Mouse (Mus musculus) small intestine, adult 2 months (tissue): ENCODE results near the gene Fam221b. TPM values are rescaled to one million over a fixed set of nuclear protein-coding genes. Genes with fewer than 3 reads are reported as not detected.

Source experiments
- H3K27ac ChIP-seq: fragments of 200-500 bp; 2 replicates; pipeline ENCODE4 v1.5.1; 2012; ENCODE audit warnings: low read depth, low read length, control low read depth, inconsistent platforms; ENCODE audit not compliant: insufficient read depth
- H3K27me3 ChIP-seq: fragments of 200-500 bp; 2 replicates; pipeline ENCODE4 v1.6.1; 2012; ENCODE audit warnings: mild to moderate bottlenecking, moderate library complexity, low read length, inconsistent platforms; ENCODE audit not compliant: control insufficient read depth, insufficient read depth
- H3K36me3 ChIP-seq: fragments of 200-500 bp; 2 replicates; pipeline ENCODE4 v1.6.1; 2012; ENCODE audit warnings: mild to moderate bottlenecking, low read length, control low read depth, inconsistent platforms; ENCODE audit not compliant: control insufficient read depth, insufficient read depth
- H3K4me1 ChIP-seq: fragments of 200-500 bp; 2 replicates; pipeline ENCODE4 v1.6.1; 2012; ENCODE audit warnings: low read length, inconsistent platforms, mixed read lengths; ENCODE audit not compliant: control insufficient read depth, insufficient read depth, insufficient read length
- H3K4me3 ChIP-seq: fragments of 200-500 bp; 2 replicates; pipeline ENCODE4 v1.5.1; 2012; ENCODE audit warnings: low read depth, mild to moderate bottlenecking, control low read depth, inconsistent platforms, low read length, moderate library complexity
- CTCF ChIP-seq: fragments of 200-500 bp; IDR thresholded peaks from 2 replicates; pipeline ENCODE4 v1.5.1; 2012; ENCODE audit warnings: low read depth, mild to moderate bottlenecking, control low read depth, inconsistent platforms, low read length, moderate library complexity, mixed read lengths; ENCODE audit not compliant: insufficient replicate concordance, insufficient read length; ENCODE audit errors: extremely low read depth
- POLR2A ChIP-seq: fragments of 200-500 bp; IDR thresholded peaks from 2 replicates; pipeline ENCODE4 v1.6.1; 2012; ENCODE audit warnings: low read depth, mild to moderate bottlenecking, control low read depth, inconsistent platforms, low read length, moderate library complexity
- WGBS: fragments of 180-500 bp; shearing (Covaris S2); methylation state at CpG from one replicate; pipeline ENCODE4 v1.1.7; 2018; 5-methylcytosine and 5-hydroxymethylcytosine counted together
- polyA plus RNA-seq: library from polyadenylated mRNA; depleted of rRNA; stranded (reverse); fragments of >200 nt; gene quantifications from 2 replicates; pipeline ENCODE4 v1.2.3, GENCODE M21; 2012

The Fam221b gene
- polyA plus RNA-seq, 1 experiment: not detected

GRCm38 (mm10) chr4:43679416-43680043 lies 10.6 kb upstream of the Fam221b start:
- Histone ChIP-seq H3K4me3 (no peak overlapping the region), H3K27me3 (no peaks in the 10 kb centered on the region), H3K27ac (no peak overlapping the region), H3K4me1 (peaks cover 3% of the 10 kb centered on the region; the same call in 1 of the 2 replicates), H3K36me3 (no peaks in the 10 kb centered on the region)
- WGBS: 93% methylated on average over 7 of the region's 7 CpGs
- no peak for TF ChIP-seq CTCF
- TF ChIP-seq POLR2A: no peak

DNA sequence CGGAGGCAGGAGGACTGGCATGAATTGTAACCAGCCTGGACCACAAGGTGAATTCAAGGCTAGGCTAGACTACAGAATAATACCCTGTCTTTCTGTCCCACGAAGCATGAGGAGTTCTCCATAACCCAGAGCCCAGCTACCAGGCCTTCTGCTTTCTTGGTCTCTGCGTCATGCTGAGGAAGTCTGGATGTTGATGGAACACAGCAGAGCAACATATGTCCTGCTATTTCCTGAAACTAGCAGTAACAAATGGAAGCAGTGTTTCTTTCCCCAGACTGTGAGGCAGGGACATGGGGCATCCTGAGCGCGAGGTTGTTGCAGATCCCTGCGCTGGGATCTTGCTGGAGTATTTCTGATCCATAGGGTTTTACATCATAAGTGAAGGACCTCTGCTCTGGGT lies 9.6 kb upstream of the Fam221b start:
- no peaks in the 10 kb centered on the region for H3K27me3 ChIP-seq
- H3K36me3 ChIP-seq: no peaks in the 10 kb centered on the region
- peaks cover 3% of the 10 kb centered on the region; the same call in 1 of the 2 replicates for H3K4me1 ChIP-seq
- TF ChIP-seq CTCF (no peak), POLR2A (no peak)
- no peak overlapping the region for H3K27ac ChIP-seq
- 92% methylated on average over 6 of the region's 6 CpGs for WGBS
- H3K4me3 ChIP-seq: no peak overlapping the region

GRCm38 (mm10) chr4:43675608-43676007 lies 6.7 kb upstream of the Fam221b start:
- no peak overlapping the region for H3K4me3 ChIP-seq
- TF ChIP-seq POLR2A: no peak
- TF ChIP-seq CTCF: no peak
- 27% methylated on average over 4 of the region's 4 CpGs for WGBS
- no peaks in the 10 kb centered on the region for H3K27me3 ChIP-seq
- no peaks in the 10 kb centered on the region for H3K36me3 ChIP-seq
- H3K27ac ChIP-seq: no peak overlapping the region
- H3K4me1 ChIP-seq: peaks cover 3% of the 10 kb centered on the region; the same call in 1 of the 2 replicates

- H3K36me3 ChIP-seq: no peaks in the 10 kb centered on the region
- TF ChIP-seq POLR2A (no peak), CTCF (no peak)
- no peak overlapping the region for H3K4me3 ChIP-seq
- no peaks in the 10 kb centered on the region for H3K27me3 ChIP-seq
- peaks cover 3% of the 10 kb centered on the region; the same call in 1 of the 2 replicates for H3K4me1 ChIP-seq
- 30% methylated on average over 5 of the region's 5 CpGs for WGBS
- H3K27ac ChIP-seq: no peak overlapping the region
Observed at GRCm38 (mm10) chr4:43674974-43675373, 6.0 kb upstream of the Fam221b start.

DNA sequence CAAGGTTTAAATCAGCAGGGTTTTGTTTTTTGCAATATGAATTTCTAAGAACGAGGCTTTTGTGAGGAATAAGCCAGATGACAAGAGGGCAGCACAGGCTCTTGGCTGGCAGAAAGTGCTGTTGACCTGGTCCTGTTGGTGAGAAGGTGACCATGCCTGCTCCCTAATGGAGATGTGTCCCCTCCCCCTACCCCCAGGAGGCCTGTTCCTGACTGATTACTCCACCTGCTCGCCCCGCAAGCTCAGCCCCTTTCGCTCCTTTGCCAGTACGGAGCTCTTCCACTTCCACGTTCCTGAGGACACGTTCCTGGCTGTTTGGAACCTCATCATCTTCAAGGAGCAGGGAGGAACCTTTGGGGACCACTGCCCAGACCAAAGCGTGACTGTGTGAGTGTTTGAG lies 4.8 kb upstream of the Fam221b start:
- Histone ChIP-seq H3K36me3 (no peaks in the 10 kb centered on the region), H3K4me3 (no peak overlapping the region), H3K4me1 (peaks cover 5% of the 10 kb centered on the region), H3K27ac (no peak overlapping the region), H3K27me3 (no peaks in the 10 kb centered on the region)
- WGBS: 90% methylated on average over 8 of the region's 8 CpGs
- TF ChIP-seq CTCF: no peak
- TF ChIP-seq POLR2A: no peak

DNA sequence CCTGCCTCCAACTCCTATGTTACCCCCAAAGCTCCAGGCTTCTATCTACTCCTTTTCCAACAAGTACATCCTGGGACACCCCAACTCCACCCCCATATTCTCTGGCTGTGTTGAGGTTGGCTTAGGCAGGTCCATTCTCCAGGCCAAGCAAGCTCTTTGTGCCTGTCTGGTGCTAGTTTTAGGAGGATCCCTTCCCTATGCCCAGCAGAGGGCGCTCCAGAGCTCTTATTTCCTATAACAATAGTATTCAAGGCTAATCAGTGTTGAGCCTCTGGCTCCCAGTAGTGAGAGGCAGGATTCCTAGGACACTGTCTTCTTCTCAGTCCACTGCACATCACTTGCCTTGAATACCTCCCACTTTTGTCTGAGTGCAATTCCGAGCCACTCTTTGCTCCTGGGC lies 3.1 kb upstream of the Fam221b start:
- Histone ChIP-seq H3K4me3 (no peak overlapping the region), H3K4me1 (peaks cover 9% of the 10 kb centered on the region), H3K27me3 (no peaks in the 10 kb centered on the region), H3K36me3 (no peaks in the 10 kb centered on the region), H3K27ac (no peak overlapping the region)
- WGBS: 21% methylated on average over 2 of the region's 2 CpGs
- peak; percentile 70; the same call in 1 of the 2 replicates for TF ChIP-seq CTCF
- no peak for TF ChIP-seq POLR2A

- Histone ChIP-seq H3K36me3 (no peaks in the 10 kb centered on the region), H3K4me3 (peak overlapping the region; percentile 78), H3K27me3 (no peaks in the 10 kb centered on the region), H3K27ac (no peak overlapping the region), H3K4me1 (peaks cover 6% of the 10 kb centered on the region)
- under 1% methylated on average over 25 of the region's 25 CpGs for WGBS
- TF ChIP-seq POLR2A (no peak), CTCF (no peak)
Observed at GRCm38 (mm10) chr4:43669428-43669794, 466 bp upstream of the Fam221b start.

GRCm38 (mm10) chr4:43666412-43666811 lies 2.5 kb downstream of the Fam221b start:
- WGBS: 21% methylated on average over 4 of the region's 4 CpGs
- H3K4me3 ChIP-seq: no peak overlapping the region
- H3K4me1 ChIP-seq: peaks cover 6% of the 10 kb centered on the region
- H3K27me3 ChIP-seq: peaks cover 3% of the 10 kb centered on the region; the same call in 1 of the 2 replicates
- no peak overlapping the region for H3K27ac ChIP-seq
- TF ChIP-seq POLR2A: no peak
- TF ChIP-seq CTCF: peak; percentile 37; the same call in 1 of the 2 replicates
- no peaks in the 10 kb centered on the region for H3K36me3 ChIP-seq
